Mouse (Mus musculus) hematopoietic stem cell, adult 5-6 weeks (primary cell): Measurements from ENCODE around the gene Chchd4. TPM values are rescaled to one million over a fixed set of nuclear protein-coding genes. Genes with fewer than 3 reads are reported as not detected.

Experiments used
- ATAC-seq, 2 experiments: fragments of 125-278 bp in 1 of 2; replicated peaks in 1 of 2; 2 replicates each; pipeline ENCODE4 v1.8.0; 2016 to 2017; ENCODE audit warnings: inconsistent platforms in 2 of 2, mild to moderate bottlenecking in 2 of 2, moderate number of reproducible peaks in 2 of 2, low read depth in 1 of 2, moderate TSS enrichment in 1 of 2; ENCODE audit not compliant: low FRiP score in 2 of 2, poor library complexity in 2 of 2, severe bottlenecking in 2 of 2, insufficient read depth in 1 of 2, low TSS enrichment in 1 of 2
- total RNA-seq: library from RNA; stranded (forward); fragments of 172-1452, 232-1000 nt; gene quantifications from 2 replicates; pipeline ENCODE4 v1.2.3, GENCODE M21; 2017

Gene Chchd4
- 14.4 and 20.3 TPM in 2 replicates for total RNA-seq

DNA sequence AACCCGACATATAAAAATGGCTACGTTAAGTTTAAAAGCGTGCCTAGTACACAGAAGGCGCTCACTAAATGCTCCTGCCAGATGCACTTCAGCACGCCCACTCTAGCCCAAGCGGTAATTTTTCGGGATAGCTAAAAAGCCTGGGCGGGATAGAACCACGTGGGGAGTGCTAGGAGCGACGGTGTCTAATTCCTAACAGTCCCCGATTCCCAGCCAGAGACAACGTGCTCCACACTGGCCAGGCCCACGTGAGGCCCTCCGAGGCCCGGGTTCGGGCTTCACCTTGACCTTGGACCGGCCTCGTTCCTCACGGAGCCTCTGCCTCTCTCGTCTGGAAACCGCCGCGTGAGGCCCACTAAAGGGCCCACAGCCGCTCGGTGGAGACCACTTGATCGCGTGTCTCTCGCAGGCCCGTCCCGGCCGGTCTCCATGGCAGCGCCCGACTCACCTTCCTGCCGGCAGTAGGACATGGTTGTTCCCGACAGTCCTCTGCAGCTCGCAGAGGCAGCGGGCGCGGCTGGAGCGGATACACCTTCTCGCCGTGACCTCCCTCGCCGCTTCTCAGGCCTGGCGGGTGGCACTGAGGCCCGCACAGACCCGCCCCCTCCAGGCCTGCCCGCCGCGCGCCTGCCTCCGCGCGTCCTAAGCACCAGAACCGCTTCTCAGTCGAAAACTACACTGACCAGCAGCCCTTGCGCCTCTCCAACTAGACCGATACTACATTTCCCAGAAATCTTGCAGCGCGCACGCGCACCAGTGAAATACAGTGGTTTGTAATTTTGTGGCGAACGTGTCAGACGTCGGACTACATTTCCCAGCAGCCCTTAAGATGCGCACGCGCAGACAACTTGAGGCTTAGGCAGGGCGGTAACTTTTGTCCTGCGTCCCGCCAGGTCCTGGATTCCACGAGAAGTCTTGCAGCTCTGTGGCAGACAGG lies at the start of gene Chchd4, which contains the start of gene Tmem43:
Chchd4 (minus strand) TSS at position 679 of the 937 bp plus-strand sequence.
Tmem43 (plus strand) TSS at position 836 of the 937 bp plus-strand sequence.
- peak; percentile 92 to 93 for ATAC-seq

DNA sequence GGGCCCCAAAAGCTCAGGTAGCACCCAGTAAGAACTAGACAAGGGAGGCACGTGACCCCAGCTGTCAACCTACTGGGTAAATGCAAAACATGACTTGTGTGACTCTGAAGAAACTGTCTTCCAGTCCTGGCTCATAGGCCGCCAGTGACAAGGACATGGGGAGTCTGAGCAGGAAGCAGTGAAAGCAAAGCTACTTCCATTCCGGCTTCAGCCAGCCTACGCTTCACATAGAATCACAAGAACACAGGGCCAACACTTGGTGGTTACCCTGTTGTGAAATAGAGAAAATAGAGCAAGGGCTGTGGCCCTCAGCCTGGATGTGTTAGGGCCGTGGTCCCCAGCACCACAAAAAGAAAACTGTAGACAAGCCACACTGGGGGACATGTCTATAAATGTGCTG lies 49.5 kb upstream of the Chchd4 start:
- ATAC-seq: no peak

DNA sequence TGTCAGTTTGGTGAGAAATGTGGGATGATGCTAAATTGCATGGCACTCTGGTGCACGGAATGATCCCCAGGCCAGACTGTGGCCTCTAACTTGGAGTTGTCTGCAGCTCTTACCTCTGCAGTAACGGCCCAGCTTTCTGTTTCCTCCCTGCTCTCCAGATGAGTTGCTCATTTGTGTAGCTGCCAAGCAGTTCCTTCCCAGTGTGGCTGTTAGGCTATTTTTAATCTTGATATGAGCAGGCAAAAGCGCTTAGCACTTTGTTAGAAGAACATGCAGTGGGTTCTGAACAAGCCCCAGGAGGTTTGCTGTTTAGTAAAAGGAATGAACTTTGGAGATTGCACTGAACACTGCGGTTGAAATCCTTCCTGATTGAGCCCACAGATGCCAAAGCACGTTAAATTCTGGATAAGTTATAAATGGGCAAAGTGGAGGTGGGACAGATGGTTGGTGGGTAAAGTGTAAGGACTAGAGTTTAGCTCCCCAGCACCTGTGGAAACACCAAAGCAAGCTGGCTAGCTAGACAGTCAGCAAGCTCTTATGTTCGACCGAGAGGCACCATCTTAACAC lies 45.2 kb upstream of the Chchd4 start:
- 0 out of 4 replicates have a peak, but pooled peaks of 1 of the 2 experiments have one; percentile 2 for ATAC-seq

DNA sequence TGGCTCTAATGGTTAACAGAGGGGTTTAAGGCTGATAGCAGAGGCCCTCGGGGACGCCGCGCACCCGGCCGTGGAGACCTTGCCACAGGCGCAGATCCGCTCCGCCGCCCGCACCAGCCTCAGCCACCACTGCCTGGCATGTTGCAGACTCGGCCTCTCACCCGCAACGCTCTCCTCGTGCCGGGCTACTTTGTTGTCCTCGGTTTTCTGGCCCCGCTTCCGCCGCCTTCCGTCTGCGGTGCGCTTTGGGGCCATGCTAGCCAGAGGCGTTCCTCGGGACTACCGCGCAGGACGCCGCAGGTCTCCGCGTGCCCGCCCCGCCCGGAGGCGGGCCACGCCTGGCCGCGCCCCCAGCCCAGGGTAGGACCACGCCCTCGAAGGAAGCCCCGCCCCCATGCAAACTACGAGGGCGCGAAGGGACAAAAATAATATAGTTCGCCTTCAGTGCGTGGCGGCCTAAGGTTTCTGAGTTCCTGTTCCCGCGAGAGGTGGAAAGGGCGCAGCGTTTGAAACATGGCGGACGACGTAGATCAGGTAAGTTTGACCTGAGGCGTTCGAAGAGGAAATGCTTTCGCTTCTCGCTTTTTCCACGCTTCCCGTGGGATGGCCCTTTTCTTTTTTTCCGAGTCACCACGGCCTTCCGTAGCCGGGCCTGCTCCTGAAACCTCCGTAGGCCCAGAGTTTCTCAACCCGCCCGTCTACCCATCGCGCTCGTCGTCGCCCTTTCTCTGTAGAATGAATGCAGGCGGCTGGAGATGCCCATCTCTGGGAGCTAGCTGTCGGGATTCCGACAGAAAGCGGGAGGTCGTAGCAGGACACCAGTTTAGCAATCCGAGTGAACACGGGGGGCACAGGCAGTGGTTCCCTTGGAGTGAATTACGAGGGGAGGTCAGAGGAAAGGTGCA lies 42.5 kb upstream of the Chchd4 start, which contains the start of the genes Xpc and Lsm3:
Xpc (minus strand) TSS at position 344 of the 905 bp plus-strand sequence.
Lsm3 (plus strand) TSS at position 384 of the 905 bp plus-strand sequence.
- ATAC-seq: peak; percentile 87 to 95

DNA sequence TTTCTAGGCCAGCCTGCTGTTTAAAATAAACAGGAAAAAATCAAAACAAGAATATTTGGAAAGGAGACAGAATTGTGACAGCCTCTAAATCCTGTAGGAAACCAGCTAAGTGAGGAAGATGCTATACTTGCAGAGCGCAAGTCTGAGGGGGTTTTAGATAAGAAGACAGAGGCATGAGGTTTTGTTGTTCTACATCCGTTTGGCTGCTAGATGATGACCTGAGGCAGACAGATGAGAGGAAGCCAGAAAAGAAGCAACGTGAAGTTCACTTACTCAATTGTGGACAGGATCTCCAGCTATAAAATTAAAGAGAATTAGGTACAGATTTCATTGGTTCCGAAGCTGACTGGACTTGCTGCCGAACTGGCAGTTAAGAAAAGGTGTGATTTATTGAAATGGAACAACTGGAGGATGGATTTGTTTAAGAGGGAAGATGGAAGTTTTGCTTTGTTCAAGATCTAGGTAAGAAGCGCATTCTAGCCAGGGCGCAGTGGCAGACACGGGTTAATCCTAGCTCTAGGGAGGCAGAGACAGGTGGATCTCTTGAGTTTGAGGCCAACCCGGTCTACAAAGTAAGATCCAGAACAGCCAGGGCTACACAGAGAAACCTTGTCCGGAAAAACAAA lies 41.5 kb upstream of the Chchd4 start:
- ATAC-seq: no peak

GRCm38 (mm10) chr6:91514135-91514534 lies 40.8 kb upstream of the Chchd4 start:
- no peak for ATAC-seq

DNA sequence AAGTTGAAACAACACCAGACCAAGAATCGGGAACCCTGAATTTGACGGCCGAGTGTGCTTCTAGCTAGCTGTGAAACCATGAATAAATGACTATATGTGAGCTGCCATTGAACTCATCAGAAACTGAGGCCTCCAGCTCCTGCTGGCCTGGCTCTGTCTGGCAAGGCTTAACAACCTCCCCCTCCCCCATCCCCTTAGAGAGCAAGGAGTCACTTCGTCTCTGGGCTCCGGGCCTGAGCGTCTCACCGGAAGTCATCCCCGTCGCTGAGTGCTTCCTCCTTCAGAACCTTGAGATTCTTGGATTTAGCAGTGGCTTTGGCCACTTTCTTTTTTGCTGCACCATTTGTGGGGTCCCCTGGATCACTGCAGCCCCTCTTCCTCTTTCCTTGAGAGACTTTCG lies 36.9 kb upstream of the Chchd4 start:
- ATAC-seq: no peak

DNA sequence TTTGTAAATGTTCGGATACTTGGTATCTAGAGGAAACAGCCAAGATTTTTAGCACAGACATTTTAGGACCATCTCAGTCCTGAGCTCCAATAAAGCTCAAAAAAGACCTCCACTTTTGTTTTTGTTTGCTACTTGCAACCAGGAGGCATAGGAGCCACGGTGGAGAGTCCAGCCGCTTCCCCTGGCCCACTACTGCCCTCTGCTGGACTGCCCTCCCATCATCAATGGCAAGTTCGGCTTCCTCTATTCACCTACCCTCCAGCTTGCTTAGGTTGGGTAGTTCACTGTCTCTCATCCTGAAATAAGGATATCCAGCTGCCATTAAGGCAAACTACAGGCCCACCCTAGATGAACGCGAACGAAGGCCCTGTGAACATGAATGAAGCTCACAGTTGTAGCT lies 36.0 kb upstream of the Chchd4 start:
- peak; percentile 71 to 74 for ATAC-seq

GRCm38 (mm10) chr6:91508041-91508440 lies 34.7 kb upstream of the Chchd4 start:
- no peak for ATAC-seq

DNA sequence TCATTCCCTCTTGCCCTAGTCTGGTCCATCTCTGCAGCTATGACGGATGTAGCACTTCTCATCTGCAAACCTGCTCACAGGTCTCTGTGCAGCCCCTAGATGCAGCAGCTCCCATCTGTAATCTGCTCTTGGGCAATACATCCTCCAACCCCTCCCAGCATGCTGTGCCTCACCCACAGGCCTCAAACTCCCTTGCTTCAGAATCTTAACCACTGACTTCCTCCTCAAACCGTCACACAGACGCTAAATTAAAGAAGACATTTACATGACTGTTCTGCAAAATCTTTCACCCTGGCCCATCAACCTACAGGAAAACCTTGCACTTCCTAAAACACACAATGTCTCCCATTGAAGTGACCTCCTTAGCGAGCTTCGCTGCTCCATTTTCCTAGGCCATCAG lies 32.7 kb upstream of the Chchd4 start:
- ATAC-seq: peak; percentile 95

- no peak for ATAC-seq
Observed at GRCm38 (mm10) chr6:91503302-91503701, 30.0 kb upstream of the Chchd4 start.

- no peak for ATAC-seq
Observed at GRCm38 (mm10) chr6:91494526-91494925, 21.2 kb upstream of the Chchd4 start.

DNA sequence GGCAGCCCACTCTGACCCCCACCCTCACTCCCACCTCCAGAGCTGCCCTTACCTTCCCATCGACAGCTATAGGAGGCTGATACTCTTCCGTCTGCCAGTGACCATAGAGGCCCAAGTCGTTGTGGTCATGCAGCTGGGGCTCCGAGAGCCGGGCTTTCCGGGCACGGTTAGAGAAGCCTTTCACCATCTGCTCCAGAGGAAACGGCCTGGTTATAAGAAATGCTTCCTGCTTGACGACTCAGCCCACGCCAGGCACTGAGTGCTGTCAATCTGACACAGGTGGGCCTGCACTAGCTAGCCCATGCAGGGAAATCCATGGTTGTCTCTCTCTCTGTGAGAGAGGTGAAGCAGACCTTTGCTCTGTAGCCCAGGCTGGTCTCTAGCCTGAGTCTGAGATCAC lies 19.7 kb upstream of the Chchd4 start:
- peak; percentile 65 to 67 for ATAC-seq

GRCm38 (mm10) chr6:91491004-91491403 lies 17.7 kb upstream of the Chchd4 start:
- no peak for ATAC-seq

GRCm38 (mm10) chr6:91489872-91490271 lies 16.5 kb upstream of the Chchd4 start:
- ATAC-seq: no peak

- ATAC-seq: peak; percentile 66 to 83
Observed at GRCm38 (mm10) chr6:91488496-91489212, 15.3 kb upstream of the Chchd4 start.
